Mouse (Mus musculus): Measurements from ENCODE around the gene Slc20a1.

- no peak for TF ChIP-seq CTCF (IDR thresholded peaks at IDR 0.05; ENCODE audit: low read depth)
- no peak for TF ChIP-seq EP300 (IDR thresholded peaks at IDR 0.05; ENCODE audit: low read depth)
These were observed 28.5 kb downstream of the Slc20a1 start for GRCm38 (mm10) chr2:129227011-129227529.
